Mouse (Mus musculus) frontal cortex, postnatal 25 days (tissue): ENCODE data around the gene Gars.

Experiments
- DNase-seq, 2 experiments: peaks; one replicate each; pipeline ENCODE4 v3.0.0; 2022; ENCODE audit warnings: low spot score in 2 of 2

Gene Gars

DNA sequence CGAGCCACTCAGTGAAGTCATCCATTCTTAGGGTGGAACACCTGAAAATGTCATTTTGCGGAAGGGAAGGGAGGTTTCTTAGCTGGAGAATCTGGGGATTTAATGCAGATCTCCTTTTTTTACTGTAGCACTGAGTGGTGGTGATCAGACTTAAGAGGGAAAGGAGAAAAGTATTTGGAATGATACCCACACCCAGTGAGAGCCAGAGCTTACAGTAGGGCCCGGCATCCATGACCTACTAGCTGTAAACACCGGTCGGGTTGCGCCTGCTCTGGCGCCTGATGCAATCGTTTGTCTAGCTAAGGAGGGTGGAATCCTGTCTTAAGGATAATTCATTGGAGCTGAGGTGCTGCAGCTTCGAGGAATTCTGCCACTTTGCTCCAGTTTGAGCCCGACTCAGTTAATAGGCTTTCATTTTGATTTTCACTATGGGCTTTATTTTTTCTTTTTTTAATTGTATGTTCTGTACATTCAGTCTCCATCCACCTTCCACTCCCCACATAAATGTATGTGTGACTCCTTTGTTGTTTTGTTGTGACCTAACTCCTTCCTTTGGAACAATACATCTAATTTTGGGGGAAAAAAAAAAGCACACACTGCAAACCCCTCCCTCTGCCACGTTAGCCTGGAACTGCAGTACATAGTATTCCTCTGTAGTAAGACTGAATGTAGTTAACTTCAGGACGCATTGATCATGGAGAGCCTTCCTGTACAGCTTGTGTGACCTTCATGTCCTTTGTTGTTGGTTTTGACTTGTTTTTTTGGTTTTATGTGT, 1.1 kb downstream of the Gars start:
- no peak for DNase-seq

DNA sequence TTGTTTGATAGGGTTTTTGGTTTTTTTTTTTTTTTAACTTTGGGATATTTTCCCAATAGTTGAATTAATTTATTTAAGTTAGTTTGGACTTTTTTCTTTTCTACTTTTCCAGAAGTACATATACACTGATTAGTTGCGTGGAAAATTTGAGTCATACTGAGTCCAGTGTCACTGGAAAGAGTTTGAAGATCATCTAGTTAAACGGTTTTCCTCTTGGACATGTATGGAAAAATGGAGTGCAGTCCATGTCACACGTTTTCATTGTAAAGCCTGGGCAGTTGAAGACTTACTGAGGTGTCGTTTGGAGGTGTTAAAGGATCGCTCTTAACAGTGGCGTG, 1.6 kb downstream of the Gars start:
- no peak for DNase-seq

DNA sequence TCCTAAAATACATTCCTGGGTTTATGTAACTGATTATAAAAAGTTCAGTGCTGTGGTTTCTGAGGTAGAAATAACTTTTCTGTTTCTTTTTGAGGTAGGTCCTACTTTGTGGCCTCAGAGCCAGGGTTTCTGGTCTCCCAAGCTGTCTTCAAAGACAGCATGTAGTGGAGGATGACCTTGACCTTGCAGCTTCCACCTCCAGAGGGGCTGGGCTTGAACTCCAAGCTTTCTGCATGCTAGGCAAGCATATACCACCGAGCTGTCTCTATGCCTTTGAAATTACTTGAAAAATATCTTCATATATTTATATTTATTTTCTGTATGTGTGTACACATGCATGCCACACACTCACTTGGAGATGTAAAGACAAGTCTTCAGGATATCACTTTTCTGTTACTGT, 2.2 kb downstream of the Gars start:
- DNase-seq: no peak

DNA sequence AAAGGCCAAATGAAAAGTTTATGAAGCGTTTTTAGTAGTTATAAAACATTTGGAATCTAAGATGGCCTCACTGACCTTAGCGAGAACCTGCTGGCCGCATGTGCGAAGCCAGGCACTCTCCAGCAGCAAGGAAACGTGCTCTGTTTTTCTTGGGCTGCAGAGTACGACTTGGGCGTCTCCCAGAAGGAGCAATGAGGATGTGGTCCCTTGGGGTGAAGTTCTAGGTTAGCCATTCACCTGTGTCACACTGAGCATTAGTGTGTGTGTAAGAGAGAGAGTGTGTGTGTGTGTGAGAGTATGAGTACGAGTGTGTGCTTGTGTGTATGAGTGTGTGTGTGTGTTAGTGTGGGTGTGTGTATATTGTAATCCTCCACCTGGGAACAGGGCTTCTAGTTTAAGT, 5.4 kb downstream of the Gars start:
- DNase-seq: no peak

DNA sequence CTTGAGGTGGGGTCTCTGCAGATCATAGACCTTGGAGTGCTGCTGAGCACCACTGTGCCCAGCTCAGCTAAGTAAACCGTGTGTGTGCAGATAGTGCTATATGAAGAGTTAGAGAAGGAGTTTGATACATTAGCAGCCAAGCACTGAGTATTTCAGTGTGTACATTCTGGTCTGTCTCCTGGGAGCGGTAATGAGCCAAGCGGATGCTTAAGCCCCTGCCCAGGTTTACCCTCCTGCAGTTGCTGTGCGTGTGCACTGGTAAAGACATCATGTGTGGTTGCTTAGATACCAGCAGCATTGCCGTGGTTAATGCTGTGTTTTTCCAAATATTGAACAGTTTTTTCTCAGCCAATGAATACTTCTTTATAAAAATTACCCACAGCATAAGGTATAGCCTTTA, 6.7 kb downstream of the Gars start:
- no peak for DNase-seq

GRCm38 (mm10) chr6:55045326-55045725, 7.5 kb downstream of the Gars start:
- DNase-seq: no peak

- no peak for DNase-seq
Measured at GRCm38 (mm10) chr6:55049186-55049585, 11.4 kb downstream of the Gars start.

DNA sequence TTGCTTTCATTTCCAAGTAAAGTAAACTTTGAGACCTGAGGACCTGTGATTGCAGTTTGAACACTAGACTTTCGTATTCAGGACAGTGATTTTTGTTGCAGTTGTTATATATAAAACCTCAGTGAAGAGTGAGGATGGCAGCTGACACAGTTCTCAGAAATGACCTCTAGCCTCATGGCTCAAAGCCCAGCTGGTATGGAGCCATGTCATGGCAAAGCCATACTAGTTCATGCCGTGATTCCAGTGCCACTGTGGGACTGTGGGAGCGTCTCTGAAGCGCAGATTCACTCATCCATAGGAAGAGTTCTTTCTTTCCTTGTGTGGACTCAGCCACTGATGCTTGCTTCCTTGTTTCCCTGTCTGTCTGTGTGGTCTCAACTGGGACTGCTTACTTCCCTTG, 16.7 kb downstream of the Gars start:
- no peak for DNase-seq

- DNase-seq: no peak
Measured at GRCm38 (mm10) chr6:55057427-55057826, 19.6 kb downstream of the Gars start.

DNA sequence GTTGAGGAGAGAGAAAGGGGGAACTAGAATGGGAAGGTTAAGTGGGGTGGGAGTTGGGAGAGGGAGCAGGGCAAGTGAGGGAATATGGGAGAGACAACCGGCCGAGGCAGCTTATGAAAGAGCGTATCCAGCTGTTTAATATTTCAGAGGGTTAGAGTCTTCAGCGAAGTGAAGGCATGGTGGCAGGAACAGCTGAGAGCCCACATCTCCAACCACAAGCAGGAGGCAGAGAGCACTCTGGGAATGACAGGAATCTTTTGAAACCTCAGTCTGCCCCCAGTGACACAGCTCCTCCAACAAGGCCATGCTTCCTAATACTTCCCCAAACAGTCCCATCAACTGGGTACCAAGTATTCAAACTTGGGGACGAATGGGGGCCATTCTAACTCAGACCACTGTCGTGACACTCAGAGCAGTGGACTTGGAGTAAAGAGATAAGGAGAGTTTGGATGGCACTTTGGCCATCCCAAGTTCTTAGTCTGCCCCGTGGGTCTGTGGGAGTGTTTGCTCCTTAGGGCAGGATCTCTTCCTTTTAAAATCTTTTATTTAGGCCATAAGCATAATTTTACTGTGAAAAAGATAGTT, 22.5 kb downstream of the Gars start:
- DNase-seq: no peak

GRCm38 (mm10) chr6:55061328-55061727, 23.5 kb downstream of the Gars start:
- DNase-seq: no peak

DNA sequence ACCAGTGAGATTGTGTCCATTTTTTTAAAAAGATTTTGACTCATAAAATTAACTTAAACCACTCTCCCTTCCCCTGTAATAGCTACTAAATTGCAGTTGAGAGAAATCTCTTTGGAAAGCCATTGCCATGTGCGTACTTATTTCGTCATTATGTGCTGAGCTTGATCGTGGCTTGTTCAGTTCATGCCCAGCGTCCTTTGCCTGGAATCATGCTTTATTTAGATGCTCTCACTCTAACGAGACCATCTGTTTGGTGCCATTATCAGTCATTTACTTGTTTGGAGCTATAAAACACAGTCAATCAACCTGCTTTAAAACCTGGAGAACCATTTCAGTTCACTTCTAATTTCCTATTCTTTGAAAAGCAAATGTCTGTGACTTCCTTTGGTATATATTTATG, 24.4 kb downstream of the Gars start:
- no peak for DNase-seq

GRCm38 (mm10) chr6:55063793-55064476, 26.1 kb downstream of the Gars start:
- no peak for DNase-seq

- no peak for DNase-seq
Measured at GRCm38 (mm10) chr6:55064477-55064827, 26.6 kb downstream of the Gars start.

DNA sequence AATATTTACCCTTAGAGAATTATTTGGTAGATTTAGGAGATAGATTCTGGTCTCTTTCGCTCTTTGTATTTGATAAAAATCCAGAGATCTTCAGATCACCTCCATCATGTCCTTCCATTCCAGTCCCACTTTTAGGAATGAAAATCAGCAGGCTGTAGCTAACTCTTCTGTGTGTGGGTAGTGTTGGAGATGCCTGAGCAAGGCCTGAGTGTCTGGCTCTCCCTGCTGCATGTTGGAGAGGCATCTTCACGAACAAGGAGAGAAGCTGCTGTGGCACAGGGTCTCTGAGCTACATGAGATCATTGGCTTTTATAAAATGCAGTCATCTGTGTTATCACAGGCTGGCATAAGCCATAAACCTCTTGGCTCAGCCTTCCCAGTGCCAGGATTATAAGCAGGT, 28.1 kb downstream of the Gars start:
- no peak for DNase-seq

DNA sequence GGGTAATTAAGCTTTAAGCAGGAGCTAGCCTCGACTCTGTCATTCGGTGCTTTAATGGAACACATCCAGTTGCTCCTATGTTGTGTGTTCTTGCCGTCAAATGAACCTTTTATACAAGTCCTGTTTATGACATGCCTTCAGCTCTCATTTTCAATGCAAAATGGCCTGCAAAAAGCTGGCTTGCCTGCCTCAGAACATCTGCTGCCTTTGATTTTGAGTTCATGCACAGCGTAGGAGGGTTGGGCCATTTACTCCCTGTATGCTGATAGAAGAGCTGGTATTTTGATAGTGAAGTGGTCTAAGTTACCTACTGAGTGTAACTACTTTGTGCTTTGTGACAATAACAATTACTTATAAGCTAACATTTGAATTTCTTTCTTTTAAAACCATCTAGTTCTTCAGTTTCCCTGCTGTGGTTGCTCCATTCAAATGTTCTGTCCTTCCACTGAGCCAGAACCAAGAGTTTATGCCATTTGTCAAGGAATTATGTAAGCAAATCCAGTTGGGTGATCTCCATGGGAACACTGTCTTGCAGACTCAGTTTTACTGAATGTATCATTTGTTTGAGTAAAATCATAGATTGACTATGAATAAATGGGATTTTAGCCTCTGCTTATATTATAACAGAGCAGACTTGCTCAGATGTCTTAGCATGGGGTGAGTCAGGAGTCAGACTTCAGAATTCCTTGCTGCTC, 38.9 kb downstream of the Gars start:
- DNase-seq: no peak

DNA sequence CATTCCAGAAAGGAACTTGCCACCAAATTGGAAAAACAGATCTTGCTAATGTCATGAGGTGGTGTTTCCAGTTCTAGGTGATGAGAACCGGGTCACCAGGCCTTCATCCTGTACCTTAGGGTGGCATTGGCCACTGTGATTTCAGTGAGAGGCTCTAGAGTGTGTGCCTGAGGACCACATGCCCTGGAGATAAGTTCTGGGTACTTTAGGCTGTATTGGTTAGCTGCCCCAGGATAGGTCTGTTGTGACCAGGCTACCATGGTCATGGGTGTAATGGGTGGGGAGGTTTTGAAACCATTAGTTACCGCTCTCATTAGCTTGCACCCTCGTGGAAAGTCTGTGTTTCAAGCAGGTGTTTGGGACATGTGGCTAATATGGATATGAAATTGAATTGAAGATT, 43.6 kb downstream of the Gars start:
- no peak for DNase-seq

DNA sequence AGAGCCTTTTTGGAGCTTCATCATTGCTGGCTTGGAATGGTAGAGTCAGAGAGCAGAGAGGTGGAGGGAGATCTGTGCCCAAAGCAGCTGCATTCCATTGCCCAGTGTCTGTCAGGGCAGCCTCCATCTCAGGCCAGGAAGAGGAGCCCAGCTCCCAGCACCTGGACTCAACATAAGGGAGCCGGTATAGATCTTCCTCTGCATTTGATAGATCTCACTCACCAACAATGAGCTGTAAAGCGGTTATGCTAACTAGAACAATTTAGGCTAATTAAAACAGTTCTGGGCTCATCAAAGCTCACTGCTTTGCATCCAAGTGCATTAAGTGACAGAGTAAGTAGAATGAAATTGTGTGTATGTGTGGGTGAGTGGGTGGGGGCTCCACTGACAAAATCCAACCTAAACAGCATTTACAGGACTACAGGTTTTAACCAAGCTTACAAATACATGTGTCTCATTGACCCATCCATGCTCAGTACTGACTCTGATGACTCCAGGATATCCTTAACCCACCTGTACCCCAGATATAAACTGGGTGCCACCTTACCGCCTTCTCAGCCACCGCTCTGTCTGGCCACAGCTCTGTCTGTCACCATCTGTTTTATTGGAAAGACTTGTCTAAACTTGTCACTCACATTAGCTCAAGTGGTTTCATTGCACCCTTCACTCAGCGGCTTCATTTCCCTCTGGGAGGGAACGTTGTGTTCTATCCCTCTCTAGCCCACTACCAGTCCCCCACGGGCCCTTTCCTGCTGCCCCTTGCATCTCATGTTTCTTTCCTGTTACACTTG, 44.6 kb downstream of the Gars start:
- DNase-seq: no peak

DNA sequence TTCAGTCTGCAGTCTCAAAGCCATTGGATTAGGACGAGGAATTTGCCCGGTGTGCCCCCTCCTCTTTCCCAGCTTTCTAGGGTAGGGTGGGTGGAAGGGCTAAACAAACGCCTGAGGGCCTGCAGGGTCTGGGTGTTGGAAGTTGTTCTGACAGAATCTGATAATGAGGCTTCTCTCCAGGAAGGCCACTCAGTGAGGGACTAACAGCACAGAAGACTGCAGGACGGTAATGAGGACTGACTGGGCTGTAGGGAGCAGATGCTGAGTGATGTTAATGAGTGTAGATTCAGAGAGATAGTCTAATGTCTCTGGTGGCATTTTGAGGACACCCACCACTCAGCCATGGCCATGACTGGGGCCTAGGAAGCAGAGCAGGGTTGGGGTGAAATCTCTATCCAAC, 49.5 kb downstream of the Gars start:
- DNase-seq: no peak

DNA sequence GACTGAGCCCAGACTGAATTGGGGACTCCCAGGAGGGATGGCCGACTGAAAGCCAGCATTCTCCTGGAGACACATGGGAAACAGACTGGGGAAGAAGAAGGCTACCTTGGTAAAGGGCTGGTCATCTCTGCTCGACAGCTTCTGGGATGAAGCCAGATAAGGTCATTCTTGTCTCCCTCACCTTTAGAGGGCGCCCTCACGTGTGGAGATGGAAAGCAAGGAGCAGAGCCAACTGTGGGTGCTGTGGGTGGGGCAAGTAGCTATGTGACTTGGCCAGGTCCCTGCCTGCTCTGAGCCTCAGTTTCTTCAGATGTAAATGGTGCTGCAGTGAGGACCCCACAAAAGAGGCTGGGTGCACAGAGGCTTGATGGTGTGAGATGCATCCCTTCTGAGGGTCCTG, 52.8 kb downstream of the Gars start:
- DNase-seq: no peak

- no peak for DNase-seq
Measured at GRCm38 (mm10) chr6:55091396-55091795, 53.6 kb downstream of the Gars start.
